In the genomic region with DNA sequence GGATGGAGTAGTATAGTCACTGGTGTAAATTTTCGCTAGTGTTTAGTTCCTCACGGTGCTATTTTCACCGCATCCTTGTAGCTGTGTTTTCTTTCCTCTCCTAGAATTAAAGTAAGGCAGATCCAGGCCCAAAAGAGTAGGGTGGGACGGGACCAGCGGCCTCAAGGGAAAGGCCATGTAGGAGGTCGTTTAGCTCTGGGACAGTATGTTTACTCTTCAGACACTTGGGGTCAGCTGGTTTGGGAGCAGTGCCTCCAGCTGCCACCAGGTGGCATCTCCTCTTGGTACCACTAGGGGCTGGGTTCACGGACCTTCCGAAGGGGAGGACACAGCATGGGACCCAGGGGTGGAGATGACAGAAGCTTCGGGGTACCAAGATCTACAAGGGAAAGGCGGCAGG, we compare ENCODE assay signal across 8 mouse cellular contexts. TPM values are rescaled to one million over a fixed set of nuclear protein-coding genes. Genes with fewer than 3 reads are reported as not detected.
DNase-seq lines count a peak whose midpoint lies in the region; ATAC-seq and TF ChIP-seq lines count a peak whose summit lies in the region.

No protein-coding gene starts in this region.

- 2% methylated on average over 10 of the region's 10 CpGs for WGBS in forebrain, embryonic 10.5 days
- under 1% methylated on average over 10 of the region's 10 CpGs for WGBS in heart, embryonic 15.5 days
- 1% methylated on average over 10 of the region's 10 CpGs for WGBS in liver, embryonic 14.5 days (ENCODE audit: insufficient replicate concordance)
- WGBS in neural tube, embryonic 11.5 days, result under 1% methylated on average over 10 of the region's 10 CpGs
- 2% methylated on average over 10 of the region's 10 CpGs for WGBS in stomach, postnatal 0 days

- no peak for TF ChIP-seq EP300 in liver, embryonic 14.5 days (IDR thresholded peaks at IDR 0.05; ENCODE audit: low read depth)
- TF ChIP-seq EP300 in stomach, postnatal 0 days (optimal IDR thresholded peaks at IDR 0.05), result no peak

- H3K27ac ChIP-seq in forebrain, embryonic 10.5 days, result peak overlapping the region; percentile 93
- peak overlapping the region; percentile 84 for H3K27ac ChIP-seq in heart, embryonic 15.5 days
- H3K27ac ChIP-seq in liver, embryonic 14.5 days, result peak overlapping the region; percentile 86
- H3K27ac ChIP-seq in neural tube, embryonic 11.5 days (ENCODE audit: low read depth, low read length), result peak overlapping the region; percentile 75; the same call in 1 of the 2 replicates
- H3K27ac ChIP-seq in stomach, postnatal 0 days (replicated peaks), result peak overlapping the region; percentile 80

- peak; percentile 71 for ATAC-seq in CD4-positive, CD25-positive, alpha-beta regulatory T cell, adult 4 months
- ATAC-seq in heart, embryonic 15.5 days (replicated peaks; ENCODE audit: insufficient number of reproducible peaks, insufficient read depth, low FRiP score, low read depth), result peak; percentile 51
- ATAC-seq in liver, embryonic 14.5 days (ENCODE audit: insufficient read depth), result peak; percentile 63
- ATAC-seq in neural tube, embryonic 11.5 days (ENCODE audit: insufficient read depth, low FRiP score, low TSS enrichment), result peak; percentile 64
- ATAC-seq in stomach, postnatal 0 days (ENCODE audit: low FRiP score, low TSS enrichment), result peak; percentile 65

- H3K4me3 ChIP-seq in forebrain, embryonic 10.5 days, result peak overlapping the region; percentile 73
- H3K4me3 ChIP-seq in heart, embryonic 15.5 days, result peak overlapping the region; percentile 80
- peak overlapping the region; percentile 80 to 82 for H3K4me3 ChIP-seq in liver, embryonic 14.5 days (ENCODE audit: insufficient read depth in 1 of 2, low read depth in 2 of 2, low read length in 2 of 2)
- H3K4me3 ChIP-seq in neural tube, embryonic 11.5 days (ENCODE audit: low read depth, low read length), result peak overlapping the region; percentile 64
- peak overlapping the region; percentile 54 for H3K4me3 ChIP-seq in stomach, postnatal 0 days (ENCODE audit: low read depth, low read length)

- H3K36me3 ChIP-seq in forebrain, embryonic 10.5 days (replicated peaks), result peaks cover 74% of the 10 kb centered on the region
- H3K36me3 ChIP-seq in heart, embryonic 15.5 days, result peaks cover 26% of the 10 kb centered on the region
- H3K36me3 ChIP-seq in liver, embryonic 14.5 days (replicated peaks; ENCODE audit: control insufficient read depth, insufficient read depth, low read depth), result peaks cover 20% of the 10 kb centered on the region
- H3K36me3 ChIP-seq in neural tube, embryonic 11.5 days (ENCODE audit: control insufficient read depth, insufficient read depth, low read length), result peaks cover 14% of the 10 kb centered on the region; the same call in 1 of the 2 replicates
- peaks cover 23% of the 10 kb centered on the region; the same call in 1 of the 2 replicates for H3K36me3 ChIP-seq in stomach, postnatal 0 days (ENCODE audit: control insufficient read depth, insufficient read depth, low read length)

- peak; percentile 78 for DNase-seq in c-Kit-positive CD71-negative TER-119-negative erythroid progenitor cells, embryonic 14.5 days (ENCODE audit: low read depth)
- peak; percentile 78 for DNase-seq in forebrain, embryonic 10.5 days (ENCODE audit: extremely low spot score, low spot score)
- peak; percentile 88 for DNase-seq in kidney, postnatal 14 days
- peak; percentile 73 to 76 (median 75) for DNase-seq in liver, embryonic 14.5 days (ENCODE audit: low read depth in 3 of 3, low spot score in 3 of 3)
- peak; percentile 84 for DNase-seq in neural tube, embryonic 11.5 days (ENCODE audit: low spot score)
- DNase-seq in stomach, postnatal 0 days (ENCODE audit: low spot score), result peak; percentile 86

- no peaks in the 10 kb centered on the region for H3K9me3 ChIP-seq in forebrain, embryonic 10.5 days
- no peaks in the 10 kb centered on the region for H3K9me3 ChIP-seq in heart, embryonic 15.5 days (replicated peaks)
- H3K9me3 ChIP-seq in liver, embryonic 14.5 days (ENCODE audit: control insufficient read depth, low read length), result no peaks in the 10 kb centered on the region
- H3K9me3 ChIP-seq in neural tube, embryonic 11.5 days (ENCODE audit: control insufficient read depth, low read length), result no peaks in the 10 kb centered on the region
- no peaks in the 10 kb centered on the region for H3K9me3 ChIP-seq in stomach, postnatal 0 days (ENCODE audit: control insufficient read depth, low read length)

- peaks cover 34% of the 10 kb centered on the region for H3K4me1 ChIP-seq in forebrain, embryonic 10.5 days
- H3K4me1 ChIP-seq in heart, embryonic 15.5 days (replicated peaks), result peaks cover 42% of the 10 kb centered on the region
- H3K4me1 ChIP-seq in liver, embryonic 14.5 days (replicated peaks; ENCODE audit: control insufficient read depth in 2 of 2, insufficient read depth in 2 of 2, low read length in 1 of 2), result peaks cover 43 to 45% of the 10 kb centered on the region in 2 experiments
- H3K4me1 ChIP-seq in neural tube, embryonic 11.5 days (ENCODE audit: control insufficient read depth, insufficient read depth, low read length), result peaks cover 11% of the 10 kb centered on the region; the same call in 1 of the 2 replicates
- H3K4me1 ChIP-seq in stomach, postnatal 0 days (replicated peaks; ENCODE audit: control insufficient read depth, insufficient read depth), result peaks cover 20% of the 10 kb centered on the region

- H3K27me3 ChIP-seq in forebrain, embryonic 10.5 days (ENCODE audit: poor library complexity, severe bottlenecking), result no peaks in the 10 kb centered on the region
- H3K27me3 ChIP-seq in heart, embryonic 15.5 days, result no peaks in the 10 kb centered on the region
- H3K27me3 ChIP-seq in liver, embryonic 14.5 days (ENCODE audit: control insufficient read depth, insufficient read depth, low read length), result no peaks in the 10 kb centered on the region
- no peaks in the 10 kb centered on the region for H3K27me3 ChIP-seq in neural tube, embryonic 11.5 days (ENCODE audit: control insufficient read depth, insufficient read depth, low read length)
- H3K27me3 ChIP-seq in stomach, postnatal 0 days (ENCODE audit: control insufficient read depth, insufficient read depth, low read length), result no peaks in the 10 kb centered on the region

- TF ChIP-seq CTCF in liver, embryonic 14.5 days (IDR thresholded peaks at IDR 0.05; ENCODE audit: low read depth), result peak; percentile 99
- TF ChIP-seq CTCF in stomach, postnatal 0 days (IDR thresholded peaks at IDR 0.05; ENCODE audit: low read depth), result peak; percentile 95

- H3K9ac ChIP-seq in heart, embryonic 15.5 days, result peak overlapping the region; percentile 78
- peak overlapping the region; percentile 93 for H3K9ac ChIP-seq in liver, embryonic 14.5 days (replicated peaks)
- H3K9ac ChIP-seq in neural tube, embryonic 11.5 days (ENCODE audit: low read length), result peak overlapping the region; percentile 74
- peak overlapping the region; percentile 81 for H3K9ac ChIP-seq in stomach, postnatal 0 days (ENCODE audit: low read length)

- peak overlapping the region; percentile 84 for H3K4me2 ChIP-seq in heart, embryonic 15.5 days
- peak overlapping the region; percentile 90 for H3K4me2 ChIP-seq in liver, embryonic 14.5 days (ENCODE audit: low read depth)
- H3K4me2 ChIP-seq in neural tube, embryonic 11.5 days (ENCODE audit: low read depth), result peak overlapping the region; percentile 64
- H3K4me2 ChIP-seq in stomach, postnatal 0 days (replicated peaks; ENCODE audit: low read depth), result peak overlapping the region; percentile 72

RNA-seq across cellular contexts. Expression of gene Cldn15, which starts 3.9 kb away (rescaled TPM):
- polyA plus RNA-seq in CD4-positive, CD25-positive, alpha-beta regulatory T cell, adult 4 months (2017; shearing (Covaris generic)), result under 1 TPM in 1 of 2 experiments, not detected in 1; 0.34 TPM
- 0.35 and 0.52 TPM in 2 replicates for polyA plus RNA-seq in forebrain, embryonic 10.5 days (2016; fragmentation: Nextera tagmentation; extraction: Ambion mirVana)
- polyA plus RNA-seq in heart, embryonic 15.5 days (2015; fragmentation: Nextera tagmentation; extraction: Ambion mirVana), result 6.3 and 6.7 TPM in 2 replicates
- polyA plus RNA-seq in liver, embryonic 14.5 days (2012; rRNA removed), result 2.8 and 3.5 TPM in 2 replicates
- polyA plus RNA-seq in liver, embryonic 14.5 days (2014; fragmentation: Nextera tagmentation; extraction: Ambion mirVana), result 4.2 TPM in 2 replicates
- polyA plus RNA-seq in neural tube, embryonic 11.5 days (2014; fragmentation: Nextera tagmentation; extraction: Ambion mirVana), result not detected in 2 replicates
- 5.1 and 6.8 TPM in 2 replicates for polyA plus RNA-seq in stomach, postnatal 0 days (2015; fragmentation: Nextera tagmentation; extraction: Ambion mirVana)

RNA-seq across cellular contexts. Expression of gene Fis1, which starts 9.4 kb away (rescaled TPM):
- polyA plus RNA-seq in CD4-positive, CD25-positive, alpha-beta regulatory T cell, adult 4 months (2017; shearing (Covaris generic)), result 100 to 1,000 TPM; 390 to 404 TPM
- 243 and 263 TPM in 2 replicates for polyA plus RNA-seq in forebrain, embryonic 10.5 days (2016; fragmentation: Nextera tagmentation; extraction: Ambion mirVana)
- 221 and 240 TPM in 2 replicates for polyA plus RNA-seq in heart, embryonic 15.5 days (2015; fragmentation: Nextera tagmentation; extraction: Ambion mirVana)
- 115 and 154 TPM in 2 replicates for polyA plus RNA-seq in liver, embryonic 14.5 days (2012; rRNA removed)
- 239 and 242 TPM in 2 replicates for polyA plus RNA-seq in liver, embryonic 14.5 days (2014; fragmentation: Nextera tagmentation; extraction: Ambion mirVana)
- 285 and 320 TPM in 2 replicates for polyA plus RNA-seq in neural tube, embryonic 11.5 days (2014; fragmentation: Nextera tagmentation; extraction: Ambion mirVana)
- 255 and 270 TPM in 2 replicates for polyA plus RNA-seq in stomach, postnatal 0 days (2015; fragmentation: Nextera tagmentation; extraction: Ambion mirVana)

RNA-seq across cellular contexts. Expression of gene Plod3, which starts 24.3 kb away (rescaled TPM):
- polyA plus RNA-seq in CD4-positive, CD25-positive, alpha-beta regulatory T cell, adult 4 months (2017; shearing (Covaris generic)), result 1 to 10 TPM; 4.4 to 8.8 TPM
- polyA plus RNA-seq in forebrain, embryonic 10.5 days (2016; fragmentation: Nextera tagmentation; extraction: Ambion mirVana), result 35.7 and 40.7 TPM in 2 replicates
- 34.9 and 50.1 TPM in 2 replicates for polyA plus RNA-seq in heart, embryonic 15.5 days (2015; fragmentation: Nextera tagmentation; extraction: Ambion mirVana)
- polyA plus RNA-seq in liver, embryonic 14.5 days (2012; rRNA removed), result 13.8 and 13.9 TPM in 2 replicates
- 7.2 and 7.5 TPM in 2 replicates for polyA plus RNA-seq in liver, embryonic 14.5 days (2014; fragmentation: Nextera tagmentation; extraction: Ambion mirVana)
- polyA plus RNA-seq in neural tube, embryonic 11.5 days (2014; fragmentation: Nextera tagmentation; extraction: Ambion mirVana), result 31.8 and 34.8 TPM in 2 replicates
- 16.4 and 17.2 TPM in 2 replicates for polyA plus RNA-seq in stomach, postnatal 0 days (2015; fragmentation: Nextera tagmentation; extraction: Ambion mirVana)

RNA-seq across cellular contexts. Expression of gene Znhit1, which starts 25.3 kb away (rescaled TPM):
- polyA plus RNA-seq in CD4-positive, CD25-positive, alpha-beta regulatory T cell, adult 4 months (2017; shearing (Covaris generic)), result 10 to 100 TPM; 50.3 to 67.0 TPM
- 102 and 107 TPM in 2 replicates for polyA plus RNA-seq in forebrain, embryonic 10.5 days (2016; fragmentation: Nextera tagmentation; extraction: Ambion mirVana)
- polyA plus RNA-seq in heart, embryonic 15.5 days (2015; fragmentation: Nextera tagmentation; extraction: Ambion mirVana), result 79.5 and 79.9 TPM in 2 replicates
- polyA plus RNA-seq in liver, embryonic 14.5 days (2012; rRNA removed), result 25.4 and 29.3 TPM in 2 replicates
- polyA plus RNA-seq in liver, embryonic 14.5 days (2014; fragmentation: Nextera tagmentation; extraction: Ambion mirVana), result 46.2 and 51.2 TPM in 2 replicates
- polyA plus RNA-seq in neural tube, embryonic 11.5 days (2014; fragmentation: Nextera tagmentation; extraction: Ambion mirVana), result 103 and 106 TPM in 2 replicates
- polyA plus RNA-seq in stomach, postnatal 0 days (2015; fragmentation: Nextera tagmentation; extraction: Ambion mirVana), result 81.0 and 89.1 TPM in 2 replicates

RNA-seq across cellular contexts. Expression of gene Ift22, which starts 54.6 kb away (rescaled TPM):
- 10 to 100 TPM; 12.5 to 14.1 TPM for polyA plus RNA-seq in CD4-positive, CD25-positive, alpha-beta regulatory T cell, adult 4 months (2017; shearing (Covaris generic))
- 107 and 113 TPM in 2 replicates for polyA plus RNA-seq in forebrain, embryonic 10.5 days (2016; fragmentation: Nextera tagmentation; extraction: Ambion mirVana)
- polyA plus RNA-seq in heart, embryonic 15.5 days (2015; fragmentation: Nextera tagmentation; extraction: Ambion mirVana), result 34.3 and 40.6 TPM in 2 replicates
- polyA plus RNA-seq in liver, embryonic 14.5 days (2012; rRNA removed), result 1.6 and 2.5 TPM in 2 replicates
- 9.9 and 10.5 TPM in 2 replicates for polyA plus RNA-seq in liver, embryonic 14.5 days (2014; fragmentation: Nextera tagmentation; extraction: Ambion mirVana)
- 97.4 and 110 TPM in 2 replicates for polyA plus RNA-seq in neural tube, embryonic 11.5 days (2014; fragmentation: Nextera tagmentation; extraction: Ambion mirVana)
- 26.1 and 28.4 TPM in 2 replicates for polyA plus RNA-seq in stomach, postnatal 0 days (2015; fragmentation: Nextera tagmentation; extraction: Ambion mirVana)

Comparison
In these comparisons a context has a peak if more than half of its experiments do, and no peak if none do; other contexts are left out.
1. Peak in every context shown above with its lines: DNase-seq, ATAC-seq, H3K4me3 ChIP-seq and H3K27ac ChIP-seq.